Mouse (Mus musculus) brain, embryonic 14.5 days (tissue): ENCODE measurements around the gene Kcnma1.

Experiments used
- CTCF ChIP-seq: fragments of 200-500 bp; IDR thresholded peaks from 2 replicates; pipeline ENCODE4 v1.5.1; 2012; ENCODE audit warnings: inconsistent platforms, mild to moderate bottlenecking, moderate library complexity, borderline replicate concordance; ENCODE audit not compliant: insufficient read depth, insufficient read length; ENCODE audit errors: extremely low read depth
- POLR2A ChIP-seq: fragments of 200-500 bp; IDR thresholded peaks from 2 replicates; pipeline ENCODE4 v1.6.1; 2012; ENCODE audit warnings: mild to moderate bottlenecking, inconsistent platforms, borderline replicate concordance; ENCODE audit not compliant: poor library complexity, insufficient read depth, insufficient read length, severe bottlenecking; ENCODE audit errors: extremely low read depth

- TF ChIP-seq CTCF, result no peak
- no peak for TF ChIP-seq POLR2A
These were observed 221.6 kb downstream of the Kcnma1 start for GRCm38 (mm10) chr14:23792674-23793073.
